Mouse (Mus musculus) ES-E14 (cell line): Measurements from ENCODE around the gene Tiam1.

Source experiments
- CHD2 ChIP-seq: IDR thresholded peaks from 2 replicates; pipeline ENCODE4 v1.6.1; 2014; ENCODE audit warnings: mild to moderate bottlenecking, low read depth, low read length, inconsistent platforms
- ZC3H11A ChIP-seq: IDR thresholded peaks from 2 replicates; pipeline ENCODE4 v1.6.1; 2012; ENCODE audit warnings: low read depth, mild to moderate bottlenecking, inconsistent platforms, low read length, borderline replicate concordance

DNA sequence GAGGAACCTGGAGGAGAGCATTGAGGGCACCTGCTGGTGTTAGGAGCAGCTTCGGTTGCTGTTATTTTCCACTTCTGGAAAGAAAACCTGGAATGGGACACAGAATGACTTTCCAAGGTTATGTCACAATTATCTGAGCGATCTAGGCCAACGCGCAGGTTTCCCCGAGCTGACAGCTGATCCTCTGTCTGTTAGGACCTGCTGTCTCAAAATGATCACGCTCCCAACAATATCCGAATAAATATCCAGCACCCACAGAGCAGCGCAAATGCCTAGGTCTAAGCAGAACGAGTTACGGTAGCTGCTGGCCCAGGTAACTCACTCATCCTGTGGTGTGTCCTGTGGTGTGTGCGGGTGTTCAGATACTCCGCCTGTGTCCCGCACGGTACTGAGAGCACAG lies 140.0 kb downstream of the Tiam1 start:
- TF ChIP-seq CHD2 (no peak), ZC3H11A (no peak)
